Mouse (Mus musculus) MEL (cell line): ENCODE data around the gene Itpr1.

Experiments
- BHLHE40 ChIP-seq: IDR thresholded peaks from 2 replicates; pipeline ENCODE4 v1.6.1; 2012; ENCODE audit warnings: low read depth, mild to moderate bottlenecking, inconsistent platforms, low read length, improper control_type of control experiment, borderline replicate concordance
- CHD1 ChIP-seq: IDR thresholded peaks from 2 replicates; pipeline ENCODE4 v1.6.1; 2012; ENCODE audit warnings: low read depth, mild to moderate bottlenecking, inconsistent platforms, low read length, improper control_type of control experiment
- CHD2 ChIP-seq: IDR thresholded peaks from 2 replicates; pipeline ENCODE4 v1.6.1; 2011; ENCODE audit warnings: low read length, improper control_type of control experiment
- CTCF ChIP-seq, 3 experiments: IDR thresholded peaks in 2 of 3; conservative IDR thresholded peaks in 1 of 3; 2 replicates each; pipeline ENCODE4 v1.5.1; 2011 to 2012; ENCODE audit warnings: low read length in 3 of 3, low read depth in 2 of 3, mild to moderate bottlenecking in 2 of 3, improper control_type of control experiment in 1 of 3, inconsistent platforms in 1 of 3, mixed read lengths in 1 of 3, moderate library complexity in 1 of 3; ENCODE audit not compliant: control insufficient read depth in 1 of 3, insufficient read depth in 1 of 3, poor library complexity in 1 of 3, severe bottlenecking in 1 of 3
- EP300 ChIP-seq, 2 experiments: IDR thresholded peaks; 2 replicates each; pipeline ENCODE4 v1.6.1; 2011; ENCODE audit warnings: improper control_type of control experiment in 2 of 2, low read length in 2 of 2, low read depth in 1 of 2, mild to moderate bottlenecking in 1 of 2
- ETS1 ChIP-seq: IDR thresholded peaks from 2 replicates; pipeline ENCODE4 v1.6.1; 2012; ENCODE audit warnings: low read depth, mild to moderate bottlenecking, inconsistent platforms, low read length, improper control_type of control experiment, moderate library complexity
- GATA1 ChIP-seq: IDR thresholded peaks from 2 replicates; pipeline ENCODE4 v1.6.1; 2011; ENCODE audit warnings: low read depth, low read length, improper control_type of control experiment
- HCFC1 ChIP-seq: IDR thresholded peaks from 2 replicates; pipeline ENCODE4 v1.6.1; 2012; ENCODE audit warnings: low read depth, mild to moderate bottlenecking, inconsistent platforms, low read length, improper control_type of control experiment, moderate library complexity
- MEF2A ChIP-seq: IDR thresholded peaks from 2 replicates; pipeline ENCODE4 v1.6.1; 2014; ENCODE audit warnings: low read depth, mild to moderate bottlenecking, inconsistent platforms, low read length, improper control_type of control experiment; ENCODE audit not compliant: poor library complexity, insufficient replicate concordance, severe bottlenecking; ENCODE audit errors: extremely low read depth
- POLR2A ChIP-seq, 2 experiments: IDR thresholded peaks; 2 replicates each; pipeline ENCODE4 v1.6.1; 2011 to 2012; ENCODE audit warnings: low read length in 2 of 2, mild to moderate bottlenecking in 2 of 2, control low read depth in 1 of 2, improper control_type of control experiment in 1 of 2, low read depth in 1 of 2, moderate library complexity in 1 of 2; ENCODE audit not compliant: control insufficient read depth in 1 of 2, insufficient read depth in 1 of 2, poor library complexity in 1 of 2
- UBTF ChIP-seq: IDR thresholded peaks from 2 replicates; pipeline ENCODE4 v1.6.1; 2012; ENCODE audit warnings: low read depth, mild to moderate bottlenecking, inconsistent platforms, low read length, improper control_type of control experiment, moderate library complexity, borderline replicate concordance; ENCODE audit not compliant: insufficient read depth
- ZKSCAN1 ChIP-seq: IDR thresholded peaks from 2 replicates; pipeline ENCODE4 v1.6.1; 2012; ENCODE audit warnings: low read depth, mild to moderate bottlenecking, inconsistent platforms, low read length, improper control_type of control experiment, moderate library complexity

GRCm38 (mm10) chr6:108540441-108540840 is 327.5 kb downstream of the Itpr1 start:
- no peak for TF ChIP-seq CTCF (IDR thresholded peaks at IDR 0.05 in 2 of 3, conservative IDR thresholded peaks at IDR 0.05 in 1 of 3; ENCODE audit: control insufficient read depth in 1 of 3, insufficient read depth in 1 of 3, low read depth in 2 of 3, low read length in 3 of 3, poor library complexity in 1 of 3, severe bottlenecking in 1 of 3)
- TF ChIP-seq HCFC1 = no peak
- TF ChIP-seq CHD1 = no peak
- TF ChIP-seq ZKSCAN1 = no peak
- no peak for TF ChIP-seq ETS1
- TF ChIP-seq POLR2A (IDR thresholded peaks at IDR 0.05; ENCODE audit: control insufficient read depth in 1 of 2, insufficient read depth in 1 of 2, low read depth in 1 of 2, low read length in 2 of 2, poor library complexity in 1 of 2) = no peak
- TF ChIP-seq CHD2 = no peak
- no peak for TF ChIP-seq UBTF
- no peak for TF ChIP-seq EP300 (IDR thresholded peaks at IDR 0.05; ENCODE audit: low read depth in 1 of 2, low read length in 2 of 2)
- no peak for TF ChIP-seq MEF2A
- no peak for TF ChIP-seq GATA1
- TF ChIP-seq BHLHE40 = no peak
